In the genomic region with DNA sequence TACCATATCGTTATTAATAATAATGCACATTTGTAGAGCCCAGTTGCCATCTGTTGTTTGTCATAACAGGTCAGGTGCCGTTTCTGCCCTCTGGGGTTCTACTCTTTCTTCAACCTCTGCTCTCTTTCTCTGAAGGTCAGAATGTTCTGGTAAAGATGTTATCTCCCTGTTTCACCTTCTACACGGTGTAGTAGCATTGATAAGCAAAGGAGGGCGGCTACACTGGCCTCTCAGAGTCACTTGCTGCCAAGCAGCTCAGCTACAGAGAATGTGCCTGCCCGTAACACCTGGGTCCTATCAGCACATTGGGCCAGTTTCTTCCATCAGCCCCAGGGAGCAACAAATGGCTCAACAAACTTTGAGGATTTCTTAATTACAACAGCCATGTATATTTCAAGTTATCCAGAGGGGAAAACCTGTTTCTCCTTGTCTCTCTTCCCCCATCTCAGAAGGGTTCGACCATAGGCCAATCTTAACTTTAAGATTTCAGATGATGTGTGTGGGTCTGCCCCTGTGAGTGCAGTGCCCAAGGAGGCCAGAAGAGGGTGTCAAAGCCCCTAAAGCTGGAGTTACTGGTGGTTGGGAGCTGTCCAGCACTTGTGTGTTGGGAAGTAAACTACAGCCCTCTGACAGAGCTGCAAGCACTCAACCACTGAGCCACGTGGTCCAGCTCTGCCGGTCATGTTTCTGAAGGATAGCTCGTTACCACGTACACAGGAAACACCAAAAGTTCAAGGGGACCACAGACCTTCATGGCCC, we compare ENCODE assay signal across 12 mouse cellular contexts. TPM values are rescaled to one million over a fixed set of nuclear protein-coding genes. Genes with fewer than 3 reads are reported as not detected.
DNase-seq lines count a peak whose midpoint lies in the region; ATAC-seq and TF ChIP-seq lines count a peak whose summit lies in the region.
"Had no signal": no experiment of that assay in that cellular context is flagged by ENCODE, and none has a peak within 500 bp of the region (broad histone marks: within the 10 kb centered on the region; RNA-seq: fewer than 3 reads in every experiment).

No protein-coding gene starts in this region.

- DNase-seq in lung, embryonic 14.5 days = peak; percentile 23
- DNase-seq in lung, adult 18-20 months = no peak
- DNase-seq in WW6 (ENCODE audit: low read depth, low spot score) = peak; percentile 29
- DNase-seq in ovary, postnatal 10 days (ENCODE audit: low spot score) = no peak
- DNase-seq: cerebellum, postnatal 14 days; gastrocnemius, adult 2 months; heart, postnatal 4 days had no signal

- TF ChIP-seq EP300 in ES-Bruce4 (IDR thresholded peaks at IDR 0.05; ENCODE audit: insufficient read depth, low read depth, low read length) = no peak

- ATAC-seq in lung, embryonic 14.5 days (ENCODE audit: insufficient read depth) = no peak
- ATAC-seq in forebrain, embryonic 15.5 days (replicated peaks) = no peak
- ATAC-seq: activated CD4-positive, CD25-positive, alpha-beta regulatory T cell, adult 4 months had no signal

- peaks cover 17% of the 10 kb centered on the region for H3K36me3 ChIP-seq in lung, embryonic 14.5 days (ENCODE audit: insufficient read depth)
- no peaks in the 10 kb centered on the region for H3K36me3 ChIP-seq in ES-Bruce4 (ENCODE audit: control insufficient read depth, insufficient read depth, low read length, poor library complexity, severe bottlenecking)
- H3K36me3 ChIP-seq in myocyte (ENCODE audit: control insufficient read depth, insufficient read depth) = peaks cover 37% of the 10 kb centered on the region
- H3K36me3 ChIP-seq in forebrain, embryonic 15.5 days = no peaks in the 10 kb centered on the region
- H3K36me3 ChIP-seq: neural tube, embryonic 13.5 days had no signal

- H3K4me2 ChIP-seq in lung, embryonic 14.5 days = no peak overlapping the region
- no peak overlapping the region for H3K4me2 ChIP-seq in myocyte (ENCODE audit: low read depth)
- H3K4me2 ChIP-seq in forebrain, embryonic 15.5 days (replicated peaks) = no peak overlapping the region
- H3K4me2 ChIP-seq: neural tube, embryonic 13.5 days had no signal

- no peaks in the 10 kb centered on the region for H3K79me2 ChIP-seq in myocyte (ENCODE audit: control insufficient read depth, insufficient read depth)

- H3K4me1 ChIP-seq in lung, embryonic 14.5 days (ENCODE audit: insufficient read depth) = no peaks in the 10 kb centered on the region
- no peaks in the 10 kb centered on the region for H3K4me1 ChIP-seq in ES-Bruce4 (ENCODE audit: control insufficient read depth, insufficient read depth, low read length)
- no peaks in the 10 kb centered on the region for H3K4me1 ChIP-seq in forebrain, embryonic 15.5 days
- H3K4me1 ChIP-seq: neural tube, embryonic 13.5 days had no signal

- 86% methylated on average over 10 of the region's 10 CpGs for WGBS in lung, embryonic 14.5 days
- WGBS in forebrain, embryonic 15.5 days = 91% methylated on average over 10 of the region's 10 CpGs

- no peak for TF ChIP-seq POLR2A in ES-Bruce4 (IDR thresholded peaks at IDR 0.05; ENCODE audit: insufficient read depth, low read length)
- TF ChIP-seq POLR2A in myocyte (IDR thresholded peaks at IDR 0.05; ENCODE audit: insufficient read length, low read depth) = no peak

- H3K9me3 ChIP-seq in lung, embryonic 14.5 days (ENCODE audit: low read depth, low read length) = no peaks in the 10 kb centered on the region
- H3K9me3 ChIP-seq in ES-Bruce4 (replicated peaks; ENCODE audit: control insufficient read depth, insufficient read depth, low read length, poor library complexity, severe bottlenecking) = no peaks in the 10 kb centered on the region
- no peaks in the 10 kb centered on the region for H3K9me3 ChIP-seq in forebrain, embryonic 15.5 days
- H3K9me3 ChIP-seq: neural tube, embryonic 13.5 days had no signal

- H3K4me3 ChIP-seq in lung, embryonic 14.5 days (ENCODE audit: low read depth, low read length) = no peak overlapping the region
- H3K4me3 ChIP-seq in ES-Bruce4 (ENCODE audit: low read depth, low read length) = no peak overlapping the region
- no peak overlapping the region for H3K4me3 ChIP-seq in myocyte
- no peak overlapping the region for H3K4me3 ChIP-seq in forebrain, embryonic 15.5 days
- H3K4me3 ChIP-seq: gastrocnemius, adult 2 months; neural tube, embryonic 13.5 days had no signal

- no peak overlapping the region for H3ac ChIP-seq in myocyte (ENCODE audit: control insufficient read depth, insufficient read length)

- no peak overlapping the region for H3K27ac ChIP-seq in lung, embryonic 14.5 days (ENCODE audit: low read depth)
- no peak overlapping the region for H3K27ac ChIP-seq in ES-Bruce4 (ENCODE audit: insufficient read depth, low read length)
- no peak overlapping the region for H3K27ac ChIP-seq in forebrain, embryonic 15.5 days (replicated peaks)
- H3K27ac ChIP-seq: gastrocnemius, adult 2 months; neural tube, embryonic 13.5 days had no signal

- no peaks in the 10 kb centered on the region for H3K27me3 ChIP-seq in lung, embryonic 14.5 days (ENCODE audit: insufficient read depth, low read length)
- H3K27me3 ChIP-seq in ES-Bruce4 (ENCODE audit: control insufficient read depth, insufficient read depth, low read length, poor library complexity, severe bottlenecking) = no peaks in the 10 kb centered on the region
- no peaks in the 10 kb centered on the region for H3K27me3 ChIP-seq in myocyte (ENCODE audit: control insufficient read depth, insufficient read depth, insufficient read length)
- H3K27me3 ChIP-seq in forebrain, embryonic 15.5 days = no peaks in the 10 kb centered on the region
- H3K27me3 ChIP-seq: neural tube, embryonic 13.5 days had no signal

- H3K9ac ChIP-seq in lung, embryonic 14.5 days = no peak overlapping the region
- no peak overlapping the region for H3K9ac ChIP-seq in ES-Bruce4 (ENCODE audit: low read depth, poor library complexity, severe bottlenecking)
- no peak overlapping the region for H3K9ac ChIP-seq in forebrain, embryonic 15.5 days (replicated peaks)
- H3K9ac ChIP-seq: neural tube, embryonic 13.5 days had no signal

- TF ChIP-seq CTCF in lung, embryonic 14.5 days (IDR thresholded peaks at IDR 0.05; ENCODE audit: low read depth) = peak; percentile 47; the same call in 1 of the 2 replicates
- TF ChIP-seq CTCF in ES-Bruce4 (IDR thresholded peaks at IDR 0.05; ENCODE audit: low read depth, low read length) = peak; percentile 73

TF ChIP-seq in myocyte, 11 proteins besides CTCF, POLR2A, EP300 and RAD21:
- TF ChIP-seq REST (IDR thresholded peaks at IDR 0.05; ENCODE audit: insufficient read depth, insufficient read length) = peak; percentile 66
- no peak for TF ChIP-seq POLR2AphosphoS2 (IDR thresholded peaks at IDR 0.05; ENCODE audit: insufficient read length, low read depth)

RNA-seq across cellular contexts. Expression of a gene that starts 21.1 kb away (rescaled TPM):
- polyA plus RNA-seq in lung, embryonic 14.5 days (2014; fragmentation: Nextera tagmentation; extraction: Ambion mirVana) = 33.4 and 33.8 TPM in 2 replicates
- polyA plus RNA-seq in ES-Bruce4 (2011; ENCODE audit: insufficient read depth, insufficient read length, low read depth, missing spikeins) (21.4 and 22.9 TPM in 2 replicates), myocyte (2012; fragmentation: generic; extraction: Trizol) (5.9 TPM)
- polyA plus RNA-seq in forebrain, embryonic 15.5 days (2015; fragmentation: Nextera tagmentation; extraction: Ambion mirVana) = 48.3 TPM in 2 replicates

RNA-seq across cellular contexts. Expression of a gene that starts 39.1 kb away (rescaled TPM):
- polyA plus RNA-seq in lung, embryonic 14.5 days (2014; fragmentation: Nextera tagmentation; extraction: Ambion mirVana) = 90.4 and 100 TPM in 2 replicates
- polyA plus RNA-seq in ES-Bruce4 (2011; ENCODE audit: insufficient read depth, insufficient read length, low read depth, missing spikeins) = 36.7 and 37.8 TPM in 2 replicates
- polyA plus RNA-seq in myocyte (2012; fragmentation: generic; extraction: Trizol) = 72.5 TPM
- 5.8 and 5.9 TPM in 2 replicates for polyA plus RNA-seq in forebrain, embryonic 15.5 days (2015; fragmentation: Nextera tagmentation; extraction: Ambion mirVana)

Comparison
In these comparisons a context has a peak if more than half of its experiments do, and no peak if none do; other contexts are left out.
1. DNase-seq: peak in lung, embryonic 14.5 days (single experiment) and WW6 (single experiment); none in lung, adult 18-20 months (0 of 2) and ovary, postnatal 10 days (single experiment).